Mouse (Mus musculus): ENCODE data around the gene Tcf21.

GRCm38 (mm10) chr10:22845351-22845750 lies 25.4 kb upstream of the Tcf21 start:
- TF ChIP-seq POLR2A (IDR thresholded peaks at IDR 0.05; ENCODE audit: low read depth, low read length), result no peak
- no peak for TF ChIP-seq CTCF (IDR thresholded peaks at IDR 0.05; ENCODE audit: extremely low read depth, insufficient read depth, insufficient read length, insufficient replicate concordance)

All from spleen, adult 2 months (tissue).